Mouse (Mus musculus) kidney, adult 18-20 months (tissue): ENCODE data around the gene Evi5.

Experiments
- DNase-seq: peaks from one replicate; pipeline ENCODE4 v3.0.0; 2021

Evi5 gene

DNA sequence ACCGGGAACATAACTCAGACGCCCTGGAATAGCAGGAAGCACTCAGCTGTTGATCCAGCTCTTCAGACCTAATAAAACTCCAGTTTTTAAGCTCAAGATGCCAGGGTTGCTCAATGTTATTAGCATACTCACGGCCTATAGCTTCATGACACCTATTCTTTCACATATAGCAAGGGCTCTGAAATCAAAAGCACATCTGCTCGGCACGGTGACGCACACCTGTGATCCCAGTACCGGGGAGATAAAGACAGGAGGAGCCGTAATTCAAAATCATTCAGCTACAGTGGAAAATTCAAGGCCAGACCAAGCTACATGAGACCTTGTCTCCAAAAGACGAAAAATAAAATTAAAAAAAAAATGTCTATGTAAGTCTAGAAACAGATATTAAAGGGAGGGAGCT, 173.2 kb downstream of the Evi5 start:
- no peak for DNase-seq

DNA sequence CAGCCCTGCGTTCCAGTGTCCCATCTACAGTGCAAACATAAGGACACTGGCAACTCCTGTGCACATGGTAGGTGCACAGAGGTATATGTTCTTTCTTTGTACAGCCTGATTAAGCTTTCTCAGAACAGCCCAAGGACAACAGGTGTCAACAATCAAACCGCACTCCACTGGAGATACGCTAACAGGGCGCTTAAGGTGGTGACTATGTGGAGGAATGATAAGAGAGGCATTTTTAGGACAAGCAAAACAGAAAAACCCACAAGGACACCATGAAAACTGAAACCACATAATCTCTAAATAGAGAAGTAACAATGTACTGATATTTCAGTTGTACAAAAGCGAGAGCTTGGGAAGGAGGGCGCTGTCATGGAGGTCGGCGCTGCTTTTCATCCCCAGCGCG, 174.0 kb downstream of the Evi5 start:
- DNase-seq, result no peak

GRCm38 (mm10) chr5:107698888-107699287, 176.0 kb downstream of the Evi5 start:
- DNase-seq, result no peak

- no peak for DNase-seq
Measured at GRCm38 (mm10) chr5:107695019-107695418, 179.9 kb downstream of the Evi5 start.
